Mouse (Mus musculus) olfactory bulb, adult 2 months (tissue): Measurements from ENCODE around the gene Mthfd2. TPM values are rescaled to one million over a fixed set of nuclear protein-coding genes. Genes with fewer than 3 reads are reported as not detected.

Experiments
- H3K27ac ChIP-seq: fragments of 200-500 bp; 2 replicates; pipeline ENCODE4 v1.5.1; 2012; ENCODE audit warnings: low read depth, low read length; ENCODE audit not compliant: insufficient read depth
- H3K4me1 ChIP-seq: fragments of 200-500 bp; 2 replicates; pipeline ENCODE4 v1.6.1; 2012; ENCODE audit warnings: low read length; ENCODE audit not compliant: control insufficient read depth, insufficient read depth
- H3K4me3 ChIP-seq: fragments of 200-500 bp; 2 replicates; pipeline ENCODE4 v1.5.1; 2012; ENCODE audit warnings: mild to moderate bottlenecking, low read depth, low read length, moderate library complexity; ENCODE audit not compliant: insufficient read depth
- CTCF ChIP-seq: fragments of 200-500 bp; IDR thresholded peaks from 2 replicates; pipeline ENCODE4 v1.5.1; 2012; ENCODE audit warnings: low read depth, mild to moderate bottlenecking, low read length, moderate library complexity; ENCODE audit not compliant: insufficient read depth
- POLR2A ChIP-seq: fragments of 200-500 bp; IDR thresholded peaks from 2 replicates; pipeline ENCODE4 v1.6.1; 2012; ENCODE audit warnings: mild to moderate bottlenecking, low read depth, low read length, moderate library complexity; ENCODE audit not compliant: insufficient read depth
- WGBS: fragments of 180-500 bp; shearing (Covaris S2); methylation state at CpG from one replicate; pipeline ENCODE4 v1.1.7; 2018; 5-methylcytosine and 5-hydroxymethylcytosine counted together
- polyA plus RNA-seq: library from polyadenylated mRNA; stranded (reverse); fragments of >200 nt; gene quantifications from 2 replicates; pipeline ENCODE4 v1.2.4, GENCODE M21; 2012; ENCODE audit warnings: low replicate concordance; ENCODE audit not compliant: missing spikeins, insufficient read depth, insufficient read length

Mthfd2 gene
- polyA plus RNA-seq, 1 experiment: not detected

DNA sequence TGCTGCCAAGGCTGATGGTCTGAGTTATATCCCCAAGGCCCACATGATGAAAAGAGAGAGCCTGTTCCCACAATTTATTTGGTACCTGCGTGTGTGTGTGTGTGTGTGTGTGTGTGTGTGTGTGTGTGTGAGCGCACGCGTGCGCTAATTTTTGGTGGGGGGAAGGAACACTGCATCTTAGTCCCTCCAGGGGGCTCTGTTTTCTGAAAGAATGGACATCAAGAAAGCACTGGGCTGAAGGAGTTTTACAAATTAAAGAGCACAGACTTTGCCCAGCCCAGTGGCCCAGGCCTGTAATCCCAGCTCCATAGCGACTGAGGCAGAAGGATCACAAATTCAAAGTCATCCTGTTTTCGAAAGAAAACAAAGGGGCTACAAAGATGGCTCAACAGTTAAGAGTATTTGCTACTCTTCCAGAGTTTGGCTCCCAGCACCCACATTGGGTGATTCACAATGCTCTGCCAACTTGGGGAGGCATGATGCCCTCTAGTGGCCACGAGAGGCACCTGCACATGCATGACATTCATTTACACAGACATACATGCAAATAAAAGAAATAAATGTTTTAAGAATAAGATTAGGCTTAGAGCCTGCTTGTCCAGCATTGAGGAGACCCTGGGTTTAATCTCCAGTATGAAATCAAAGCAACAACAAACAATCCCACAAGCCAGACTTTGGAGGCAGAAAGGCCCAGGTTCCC, 45.3 kb downstream of the Mthfd2 start:
- no peaks in the 10 kb centered on the region for H3K4me1 ChIP-seq
- no peak overlapping the region for H3K27ac ChIP-seq
- 81% methylated on average over 8 of the region's 8 CpGs for WGBS
- H3K4me3 ChIP-seq: no peak overlapping the region
- TF ChIP-seq POLR2A (no peak), CTCF (no peak)

DNA sequence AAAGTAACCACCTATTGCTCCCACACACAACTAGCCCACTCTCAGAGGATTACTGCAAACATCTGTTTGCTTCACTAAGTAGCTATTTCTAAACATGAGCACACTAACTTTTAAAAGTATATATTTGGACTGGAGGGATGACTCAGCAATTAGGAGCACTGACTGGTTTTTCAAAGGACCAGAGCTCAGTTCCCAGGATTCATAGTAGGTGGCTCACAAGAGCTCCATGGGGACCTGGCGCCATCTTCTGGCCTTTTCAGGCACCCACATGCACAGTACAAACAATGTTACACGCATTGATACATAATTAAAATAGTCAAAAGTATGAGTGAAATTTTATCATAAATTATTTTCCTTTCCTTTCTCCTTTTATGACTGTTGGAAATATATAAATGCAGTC, 46.8 kb downstream of the Mthfd2 start:
- H3K4me3 ChIP-seq: no peak overlapping the region
- no peak overlapping the region for H3K27ac ChIP-seq
- no peaks in the 10 kb centered on the region for H3K4me1 ChIP-seq
- 30% methylated on average over 2 of the region's 2 CpGs for WGBS
- TF ChIP-seq CTCF (no peak), POLR2A (no peak)

- TF ChIP-seq POLR2A: no peak
- no peak for TF ChIP-seq CTCF
Measured at GRCm38 (mm10) chr6:83277151-83277550, 48.6 kb downstream of the Mthfd2 start.

GRCm38 (mm10) chr6:83273733-83274132, 52.0 kb downstream of the Mthfd2 start:
- Histone ChIP-seq H3K27ac (no peak overlapping the region), H3K4me1 (no peaks in the 10 kb centered on the region), H3K4me3 (no peak overlapping the region)
- 86% methylated on average over 11 of the region's 11 CpGs for WGBS
- TF ChIP-seq CTCF (no peak), POLR2A (no peak)

More at GRCm38 (mm10) chr6:83277151-83277550, 48.6 kb downstream of the Mthfd2 start:
- 68% methylated on average over 13 of the region's 13 CpGs for WGBS
- no peaks in the 10 kb centered on the region for H3K4me1 ChIP-seq
- no peak overlapping the region for H3K27ac ChIP-seq
- no peak overlapping the region for H3K4me3 ChIP-seq

DNA sequence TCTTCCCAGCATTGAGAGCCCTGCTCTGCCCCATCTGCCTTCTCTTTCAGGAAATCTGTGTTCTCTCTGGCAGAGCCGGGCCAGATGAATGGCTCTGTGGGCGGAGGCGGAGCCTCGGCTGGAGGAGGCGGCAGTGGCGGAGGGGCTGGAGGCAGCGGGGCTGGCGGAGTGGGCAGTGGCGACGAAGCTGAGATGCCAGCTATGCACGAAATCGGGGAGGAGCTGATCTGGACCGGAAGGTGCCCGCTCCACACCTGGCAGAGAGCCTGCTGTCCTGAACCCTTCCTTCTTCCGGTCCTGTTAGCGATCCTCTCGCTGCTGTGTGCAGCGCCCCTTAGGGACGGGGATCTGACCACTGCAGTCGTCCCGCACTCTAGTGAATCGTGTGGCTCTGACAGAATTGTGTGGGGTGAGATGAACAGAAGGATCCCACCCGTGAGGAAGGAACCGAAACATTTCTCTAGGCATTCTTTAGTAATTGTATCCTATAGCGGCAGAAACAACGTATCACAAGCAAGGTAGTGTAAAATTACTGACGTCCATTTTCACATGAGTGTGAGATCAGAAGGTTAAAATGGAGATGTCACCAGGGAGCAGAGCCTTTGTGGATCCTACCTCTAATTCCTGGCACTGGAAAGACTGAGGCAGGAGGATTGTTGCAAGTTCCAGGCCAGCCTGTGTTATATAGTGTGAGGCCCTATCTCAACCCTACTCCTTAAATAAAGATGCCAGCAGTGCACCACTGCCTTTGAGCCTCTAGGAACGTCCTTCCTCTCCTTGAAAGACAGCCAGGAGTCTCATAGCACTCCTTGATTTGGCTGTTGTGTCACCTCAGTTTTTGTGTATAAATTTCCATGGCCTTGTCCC, 57.3 kb downstream of the Mthfd2 start:
- WGBS: 2% methylated on average over 28 of the region's 28 CpGs
- TF ChIP-seq POLR2A (peak; percentile 19; the same call in 1 of the 2 replicates), CTCF (peak; percentile 79)
- peaks cover 3% of the 10 kb centered on the region; the same call in 1 of the 2 replicates for H3K4me1 ChIP-seq
- H3K27ac ChIP-seq: peak overlapping the region; percentile 17
- H3K4me3 ChIP-seq: peak overlapping the region; percentile 56

- 32% methylated on average over 4 of the region's 4 CpGs for WGBS
- peak overlapping the region; percentile 46; the same call in 1 of the 2 replicates for H3K27ac ChIP-seq
- H3K4me3 ChIP-seq: no peak overlapping the region
- TF ChIP-seq POLR2A (no peak), CTCF (no peak)
- H3K4me1 ChIP-seq: peaks cover 3% of the 10 kb centered on the region; the same call in 1 of the 2 replicates
Measured at GRCm38 (mm10) chr6:83267616-83268015, 58.1 kb downstream of the Mthfd2 start.

DNA sequence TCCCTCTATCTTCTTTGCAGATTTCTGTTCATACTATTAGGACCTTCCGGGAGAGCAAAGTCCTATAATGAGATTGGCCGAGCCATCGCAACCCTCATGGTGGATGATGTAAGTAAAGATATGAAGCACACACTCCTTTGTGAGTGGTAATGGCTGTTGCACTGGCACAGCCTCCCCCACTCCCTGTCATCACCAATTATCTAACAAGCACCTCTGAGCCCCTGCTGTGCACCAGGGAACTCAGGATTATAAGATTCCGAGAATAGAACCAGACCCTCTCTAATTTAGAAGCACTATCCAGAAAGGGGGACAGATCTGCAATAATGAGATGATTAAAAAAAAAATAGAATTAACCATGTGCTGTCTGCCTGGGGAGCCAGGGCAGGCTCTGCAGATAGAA, 60.1 kb downstream of the Mthfd2 start:
- H3K4me1 ChIP-seq: peaks cover 3% of the 10 kb centered on the region; the same call in 1 of the 2 replicates
- no peak overlapping the region for H3K27ac ChIP-seq
- WGBS: 77% methylated on average over 4 of the region's 4 CpGs
- TF ChIP-seq CTCF: no peak
- TF ChIP-seq POLR2A: no peak
- H3K4me3 ChIP-seq: no peak overlapping the region

DNA sequence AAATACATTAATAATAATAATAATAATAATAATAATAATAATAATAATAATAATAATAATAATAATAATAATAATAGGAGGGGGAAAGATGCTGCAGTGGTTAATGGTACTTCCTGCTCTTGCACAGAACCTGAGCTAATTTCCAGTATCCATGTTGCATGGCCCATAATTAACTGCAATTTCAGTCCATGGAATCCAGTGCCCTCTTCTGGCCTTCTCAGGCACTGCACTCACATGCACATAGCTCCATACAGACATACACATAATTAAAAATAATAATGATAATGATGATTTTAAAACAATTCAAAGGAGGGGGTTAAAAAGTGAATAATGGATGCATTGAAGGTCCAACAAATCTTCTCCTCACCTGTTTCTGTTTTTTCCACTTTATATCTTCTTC, 60.5 kb downstream of the Mthfd2 start:
- H3K27ac ChIP-seq: no peak overlapping the region
- peaks cover 3% of the 10 kb centered on the region; the same call in 1 of the 2 replicates for H3K4me1 ChIP-seq
- no peak for TF ChIP-seq POLR2A
- no peak for TF ChIP-seq CTCF

GRCm38 (mm10) chr6:83264516-83264915, 61.2 kb downstream of the Mthfd2 start:
- 91% methylated on average over 1 of the region's 1 CpGs for WGBS
- H3K27ac ChIP-seq: no peak overlapping the region
- H3K4me3 ChIP-seq: no peak overlapping the region
- peaks cover 3% of the 10 kb centered on the region; the same call in 1 of the 2 replicates for H3K4me1 ChIP-seq
- no peak for TF ChIP-seq CTCF
- no peak for TF ChIP-seq POLR2A

More for the DNA sequence above, 60.5 kb downstream of the Mthfd2 start:
- no peak overlapping the region for H3K4me3 ChIP-seq

Other genes with a start within 250 kb of the Mthfd2 start
- not detected in 2 replicates for gene Pcgf1, start 248.0 kb downstream of the Mthfd2 start, polyA plus RNA-seq
- gene Lbx2, start 239.5 kb downstream of the Mthfd2 start, polyA plus RNA-seq: not detected in 2 replicates
- not detected in 2 replicates for gene Ccdc142, start 224.3 kb downstream of the Mthfd2 start, polyA plus RNA-seq
- not detected in 2 replicates for gene Gm42688, start 224.3 kb downstream of the Mthfd2 start, polyA plus RNA-seq
- gene Mrpl53, start 216.9 kb downstream of the Mthfd2 start, polyA plus RNA-seq: not detected in 2 replicates
- gene Mogs, start 210.4 kb downstream of the Mthfd2 start, polyA plus RNA-seq: not detected in 2 replicates
- not detected in 2 replicates for gene Wbp1, start 204.3 kb downstream of the Mthfd2 start, polyA plus RNA-seq
- gene Ino80b, start 200.5 kb downstream of the Mthfd2 start, polyA plus RNA-seq: not detected in 2 replicates
- gene Rtkn, start 190.4 kb downstream of the Mthfd2 start, polyA plus RNA-seq: not detected in 2 replicates
- gene Wdr54, start 169.5 kb downstream of the Mthfd2 start, polyA plus RNA-seq: not detected in 2 replicates
- gene 1700003E16Rik, start 169.5 kb downstream of the Mthfd2 start, polyA plus RNA-seq: not detected in 2 replicates
- gene Dctn1, start 160.0 kb downstream of the Mthfd2 start, polyA plus RNA-seq: 187 TPM in 1 of 2 replicates, not detected in the other
- gene Slc4a5, start 106.1 kb downstream of the Mthfd2 start, polyA plus RNA-seq: not detected in 2 replicates
- gene Mob1a, start 108 bp upstream of the Mthfd2 start, polyA plus RNA-seq: not detected in 2 replicates
- gene Bola3, start 23.2 kb upstream of the Mthfd2 start, polyA plus RNA-seq: not detected in 2 replicates
- 65.6 and 107 TPM in 2 replicates for gene Tet3, start 133.2 kb upstream of the Mthfd2 start, polyA plus RNA-seq
- gene Dguok, start 181.1 kb upstream of the Mthfd2 start, polyA plus RNA-seq: not detected in 2 replicates
- gene Actg2, start 210.4 kb upstream of the Mthfd2 start, polyA plus RNA-seq: not detected in 2 replicates
- not detected in 2 replicates for gene Stambp, start 246.8 kb upstream of the Mthfd2 start, polyA plus RNA-seq